Mouse (Mus musculus) frontal cortex, postnatal 36 days (tissue): ENCODE measurements around the gene Trem2.
A peak's percentile ranks its signal among the peaks of the same experiment; 100 is the strongest.
"Not testable (repeated sequence)": the region's sequence is repeated elsewhere in the genome, so short reads cannot be mapped to it uniquely, and the experiment has no call there.

ENCODE experiments used
- DNase-seq, 2 experiments: peaks; one replicate each; pipeline ENCODE4 v3.0.0; 2022; ENCODE audit warnings: low spot score in 2 of 2

Gene Trem2

DNA sequence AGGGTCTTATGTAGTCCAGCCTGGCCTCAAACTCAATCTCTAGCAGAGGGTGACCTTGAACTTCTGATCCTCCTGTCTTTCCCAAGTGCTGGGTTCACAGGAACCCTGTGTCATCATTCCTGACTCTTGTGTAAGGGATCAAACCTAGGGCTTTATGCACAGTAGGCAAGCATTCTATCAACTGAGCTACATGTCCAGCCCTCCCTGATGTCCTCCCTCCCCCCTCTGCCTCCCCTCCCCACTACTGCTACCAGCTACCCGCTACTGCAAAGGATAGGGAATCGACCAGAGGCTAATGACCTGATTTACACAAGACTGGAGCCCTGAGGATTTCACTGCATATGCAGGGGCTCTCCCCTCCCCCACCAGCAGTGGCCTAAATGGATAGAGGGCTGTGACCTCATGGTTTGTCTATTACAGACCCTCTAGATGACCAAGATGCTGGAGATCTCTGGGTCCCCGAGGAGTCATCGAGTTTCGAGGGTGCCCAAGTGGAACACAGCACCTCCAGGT, 4.5 kb downstream of the Trem2 start:
- no peak for DNase-seq

DNA sequence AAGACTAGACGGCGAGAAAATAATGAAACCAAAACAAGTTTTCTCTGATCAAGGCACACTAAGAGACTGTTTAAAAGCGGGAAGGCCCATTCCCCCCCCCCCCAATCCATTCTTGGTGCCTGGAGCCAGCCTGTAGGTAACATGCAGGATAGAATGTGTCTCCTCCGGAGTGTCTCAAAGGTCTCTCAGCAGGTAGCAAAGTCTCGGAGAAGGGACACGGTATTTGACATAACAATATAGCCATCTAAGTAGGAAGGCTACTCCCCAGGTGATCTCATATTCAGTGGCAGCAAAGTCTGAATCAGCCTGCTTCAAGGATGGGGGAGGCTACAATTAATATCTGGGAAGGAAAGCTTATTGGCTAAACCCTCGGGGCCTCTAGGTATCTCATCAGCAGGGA, 6.8 kb downstream of the Trem2 start:
- DNase-seq: not testable (repeated sequence)

DNA sequence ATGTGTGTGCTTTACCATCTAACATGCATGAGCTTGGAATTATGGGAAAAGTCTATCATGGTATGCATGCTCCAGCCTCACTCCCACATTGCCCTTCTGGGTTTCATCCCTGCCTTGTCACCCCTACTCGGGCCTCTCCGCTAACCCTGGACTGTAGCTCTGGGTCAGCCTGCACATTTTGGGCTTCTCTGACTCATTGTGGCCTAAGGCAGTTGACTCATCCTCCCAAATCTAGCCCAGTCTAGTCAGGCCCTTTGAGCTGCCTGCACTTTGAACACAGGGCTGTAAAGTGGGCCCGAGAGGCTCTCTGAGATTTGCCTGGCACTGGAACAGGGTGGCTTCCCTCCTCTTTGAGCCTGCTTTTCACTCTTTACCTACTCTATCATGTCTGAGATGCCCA, 9.6 kb downstream of the Trem2 start:
- DNase-seq: no peak

DNA sequence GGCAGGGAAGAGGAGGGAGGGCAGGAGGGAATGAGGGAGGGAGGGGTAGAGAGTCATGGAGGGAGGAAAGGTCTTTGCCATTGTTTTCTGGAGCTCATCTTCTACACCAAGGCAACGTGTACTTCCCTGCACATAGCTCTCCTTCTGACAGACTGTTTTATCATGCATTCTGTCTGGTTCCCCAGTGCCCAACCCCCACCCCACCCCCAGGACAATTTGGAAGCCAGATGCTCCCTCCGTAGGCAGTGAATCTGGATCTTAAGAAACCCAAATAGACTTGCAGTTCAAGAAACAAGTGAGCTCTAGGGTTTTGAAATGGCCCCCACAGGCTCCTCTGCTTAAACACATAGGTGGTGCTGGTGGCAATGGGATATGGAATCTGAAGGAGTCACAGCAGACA, 11.7 kb downstream of the Trem2 start:
- no peak for DNase-seq

DNA sequence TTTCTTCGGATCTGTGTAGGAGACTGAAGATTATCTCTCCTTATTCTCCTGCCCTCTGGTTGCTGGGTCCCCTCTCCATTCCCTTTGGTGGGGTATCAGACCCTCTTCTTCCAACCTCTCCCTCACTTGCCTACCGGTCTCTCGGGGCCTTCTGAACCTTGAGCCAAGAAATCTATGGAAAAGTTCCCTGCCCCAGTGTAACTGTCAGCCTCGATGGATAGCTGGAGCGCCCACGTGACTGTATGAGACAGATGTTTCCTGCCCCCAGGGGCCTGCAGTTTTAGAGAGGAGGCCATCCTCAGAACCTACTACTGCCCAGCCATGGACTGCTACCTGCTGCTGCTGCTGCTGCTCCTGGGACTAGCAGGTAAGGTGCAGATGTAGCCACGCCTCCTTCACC, 13.4 kb downstream of the Trem2 start, which contains the start of gene Treml1:
Gene Treml1, plus strand, starts transcription at position 301 of the 400 bp plus-strand sequence.
- DNase-seq: no peak

DNA sequence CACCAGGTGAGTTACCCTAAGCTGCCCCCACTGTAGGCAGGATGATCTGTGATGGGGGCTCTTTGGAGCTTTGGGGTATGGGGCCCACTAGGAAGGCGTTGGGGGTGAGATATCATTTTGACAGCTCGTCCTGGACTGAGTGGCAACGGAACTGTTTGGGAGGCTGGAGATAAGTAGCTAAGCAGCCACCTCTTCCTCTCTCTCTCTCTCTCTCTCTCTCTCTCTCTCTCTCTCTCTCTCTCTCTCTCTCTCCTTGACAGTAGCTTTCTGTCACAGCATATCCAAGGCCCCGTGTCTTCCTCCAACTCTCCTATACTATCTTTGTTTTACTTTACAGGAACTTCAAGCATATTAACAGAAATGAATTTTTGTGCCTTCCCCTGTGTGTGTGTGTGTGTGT, 14.3 kb downstream of the Trem2 start:
- DNase-seq: no peak

DNA sequence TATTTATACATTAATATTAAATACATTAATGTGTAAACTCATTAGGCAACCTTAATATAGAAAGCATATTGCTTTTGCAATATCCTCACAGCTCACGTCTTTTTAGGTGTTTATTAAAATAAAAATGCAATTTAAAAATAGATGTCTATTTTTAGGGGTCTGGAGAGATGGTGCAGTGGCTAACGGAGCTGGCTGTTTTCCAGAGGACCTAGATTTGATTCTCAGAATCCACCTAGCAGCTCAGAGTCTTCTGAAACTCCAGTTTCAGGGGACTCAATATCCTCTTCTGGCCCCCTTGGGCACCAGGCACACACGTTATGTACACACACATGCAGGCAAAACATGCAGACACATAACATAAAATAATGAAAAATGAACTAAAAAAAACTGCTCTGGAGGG, 16.1 kb downstream of the Trem2 start:
- no peak for DNase-seq

DNA sequence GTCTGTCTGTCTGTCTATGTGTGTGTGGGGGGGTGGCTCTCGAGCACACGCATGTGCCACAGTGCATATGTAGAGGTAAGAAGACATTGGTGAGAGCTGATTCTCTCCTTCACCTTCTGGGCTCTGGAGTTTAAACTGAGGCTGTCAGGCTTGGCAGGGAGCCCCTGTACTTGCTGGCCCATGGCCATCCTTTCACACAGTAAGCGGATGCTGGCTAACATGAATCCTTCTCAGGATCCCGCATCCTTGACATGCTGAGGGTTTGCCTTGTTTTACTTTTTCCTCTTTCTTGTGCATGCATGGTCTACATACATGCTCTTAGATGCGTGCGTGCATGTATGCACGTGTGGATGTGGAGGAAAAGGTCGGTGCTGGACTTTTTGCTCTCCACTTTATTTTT, 16.8 kb downstream of the Trem2 start:
- peak; percentile 47 to 65 for DNase-seq

DNA sequence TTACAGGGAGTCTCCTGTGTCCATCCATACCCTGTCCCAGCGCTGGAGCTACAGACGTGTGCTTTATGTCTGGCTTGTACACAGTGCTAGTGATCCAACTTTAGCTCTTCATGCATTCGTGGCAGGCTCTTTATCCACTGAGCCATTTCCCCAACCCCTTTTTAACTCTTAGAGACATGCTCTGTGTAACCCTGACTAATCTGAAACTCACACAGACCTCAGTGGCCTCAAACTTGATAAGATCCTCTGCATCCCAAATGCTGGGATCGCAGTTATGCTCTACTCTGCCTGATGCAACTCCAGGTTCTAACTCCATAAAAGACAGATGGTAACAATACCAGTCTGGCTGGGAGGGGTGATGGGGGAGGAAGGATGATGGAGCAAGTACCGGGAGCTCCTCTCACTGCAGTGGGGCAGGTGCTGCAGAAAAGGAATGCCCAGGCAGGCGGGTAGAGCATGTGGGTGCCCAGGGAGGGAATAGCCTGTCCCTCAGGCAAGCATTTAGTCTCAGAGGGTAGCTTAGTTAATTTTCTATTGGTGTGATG, 17.3 kb downstream of the Trem2 start:
- no peak for DNase-seq

DNA sequence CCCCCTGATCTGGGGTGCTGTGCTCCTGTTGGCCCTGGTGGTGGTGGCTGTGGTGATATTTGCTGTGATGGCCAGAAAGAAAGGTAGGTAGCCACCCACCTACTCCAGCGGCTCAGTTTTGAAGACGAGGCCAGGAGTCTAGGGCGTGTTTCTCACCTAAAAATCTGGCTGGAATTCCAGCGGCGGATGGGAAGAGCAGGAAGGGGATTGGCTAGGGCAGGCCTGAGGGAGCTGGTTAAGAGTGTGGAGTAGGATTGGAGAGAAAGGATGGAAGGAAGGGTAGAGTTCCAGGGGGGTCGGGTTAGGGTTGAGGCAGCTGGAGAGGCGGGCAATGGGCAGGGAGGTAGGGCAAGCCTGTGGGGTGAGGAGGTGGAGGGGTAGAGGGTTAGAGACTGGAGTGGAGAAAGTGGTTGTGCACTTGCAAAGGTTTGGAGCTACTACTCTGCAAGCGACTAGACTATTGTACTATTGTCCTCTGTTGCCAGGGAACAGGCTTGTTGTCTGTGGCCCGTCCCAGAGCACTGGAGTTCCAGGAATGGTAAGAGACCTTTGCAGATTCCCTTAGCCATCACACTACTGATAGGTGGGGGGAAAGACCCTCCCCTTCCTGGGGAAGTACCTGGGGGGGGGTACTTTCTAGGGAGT, 19.4 kb downstream of the Trem2 start:
- no peak for DNase-seq

DNA sequence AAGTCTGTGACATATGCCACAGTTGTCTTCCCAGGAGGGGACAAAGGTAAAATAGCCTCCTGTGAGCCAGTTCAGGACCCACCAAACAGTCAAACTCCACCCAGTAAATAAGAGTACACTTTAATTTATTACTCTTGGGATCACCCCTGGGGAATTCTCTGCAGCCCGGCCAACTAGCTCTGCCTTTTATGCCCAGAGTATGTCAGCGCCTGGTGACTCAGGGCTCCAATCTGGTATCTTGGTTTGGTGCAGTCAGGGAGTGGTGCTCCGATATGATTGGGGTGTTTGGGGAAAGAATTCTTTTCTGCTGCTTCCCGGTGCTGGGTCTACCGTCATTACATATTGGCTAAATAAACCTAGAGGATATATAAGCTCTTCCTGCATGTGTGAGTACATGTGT, 20.6 kb downstream of the Trem2 start:
- no peak for DNase-seq

DNA sequence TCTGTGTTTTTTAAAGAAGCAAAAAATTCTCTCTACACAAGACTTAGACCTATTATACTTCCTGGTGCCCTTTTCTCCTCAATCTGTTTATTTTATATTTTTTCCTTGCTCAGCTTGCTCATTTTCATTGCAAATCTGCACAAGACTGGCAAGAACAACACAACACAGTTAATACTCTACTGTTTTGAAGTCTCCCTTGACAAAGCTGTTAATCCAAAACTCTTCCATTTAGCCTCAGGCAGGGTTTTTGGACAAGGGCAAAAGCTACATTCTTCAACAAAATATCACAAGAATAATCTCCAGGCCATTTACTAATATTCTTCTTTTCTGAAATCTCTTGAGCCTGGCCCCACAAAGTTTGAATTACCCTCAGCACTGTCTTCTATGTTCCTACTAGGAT, 25.4 kb downstream of the Trem2 start:
- no peak for DNase-seq

DNA sequence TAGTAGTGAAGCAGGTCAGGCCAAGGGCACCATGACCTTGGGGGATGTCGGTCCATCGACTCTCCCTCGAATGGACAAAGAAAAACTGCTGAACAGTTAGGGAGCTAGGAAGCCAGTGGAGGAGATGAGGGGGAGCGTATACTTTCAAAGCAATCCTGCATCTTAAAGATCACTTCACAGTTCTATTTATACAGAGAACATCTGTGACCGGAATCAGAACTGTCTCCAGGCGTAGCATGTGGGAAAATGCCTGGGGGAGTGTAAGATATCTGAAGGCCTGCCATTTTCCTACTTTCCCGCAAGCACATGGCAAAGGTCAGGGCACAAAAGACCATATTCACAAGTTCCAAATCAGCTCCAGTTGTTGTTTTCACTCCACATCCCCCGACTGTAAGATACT, 26.8 kb downstream of the Trem2 start:
- DNase-seq: peak; percentile 43 to 73

DNA sequence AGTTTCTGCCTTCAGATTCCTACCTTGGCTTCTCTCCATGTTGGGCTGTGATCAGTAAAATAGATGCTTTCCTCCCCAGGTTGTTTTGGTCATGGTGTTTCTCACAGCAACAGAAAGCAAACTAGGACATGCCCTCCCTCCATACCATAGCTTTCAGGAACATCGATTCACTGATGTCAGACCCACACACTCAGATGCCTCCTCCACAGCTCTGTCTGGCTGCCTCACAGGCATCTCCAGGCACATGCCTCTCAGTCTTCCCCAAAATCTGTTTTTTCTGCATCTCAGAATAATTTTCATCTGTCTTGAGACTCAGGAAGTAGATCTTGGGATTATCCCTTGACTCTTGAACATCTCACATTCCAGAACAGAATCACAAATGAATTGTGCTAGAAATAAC, 29.9 kb downstream of the Trem2 start:
- DNase-seq: peak in 1 of 2 experiments; percentile 53

DNA sequence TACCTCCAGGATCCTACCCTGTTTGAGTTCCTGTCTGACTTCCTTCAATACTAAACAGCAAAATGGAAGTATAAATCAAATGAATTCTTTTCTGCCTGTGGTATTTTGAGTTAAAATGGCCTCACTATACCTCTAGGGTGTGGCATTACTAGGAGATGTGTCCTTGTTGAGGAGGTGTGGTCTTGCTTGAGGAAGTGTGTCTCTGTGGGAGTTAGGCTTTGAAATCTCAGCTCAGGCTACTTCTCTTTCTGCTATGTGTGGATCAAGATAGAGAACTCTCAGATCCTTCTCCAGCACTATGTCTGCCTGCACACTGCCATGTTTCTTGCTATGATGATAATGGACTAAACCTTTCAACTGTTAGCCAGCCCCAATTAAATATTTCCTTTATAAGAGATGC, 32.8 kb downstream of the Trem2 start:
- DNase-seq: no peak

DNA sequence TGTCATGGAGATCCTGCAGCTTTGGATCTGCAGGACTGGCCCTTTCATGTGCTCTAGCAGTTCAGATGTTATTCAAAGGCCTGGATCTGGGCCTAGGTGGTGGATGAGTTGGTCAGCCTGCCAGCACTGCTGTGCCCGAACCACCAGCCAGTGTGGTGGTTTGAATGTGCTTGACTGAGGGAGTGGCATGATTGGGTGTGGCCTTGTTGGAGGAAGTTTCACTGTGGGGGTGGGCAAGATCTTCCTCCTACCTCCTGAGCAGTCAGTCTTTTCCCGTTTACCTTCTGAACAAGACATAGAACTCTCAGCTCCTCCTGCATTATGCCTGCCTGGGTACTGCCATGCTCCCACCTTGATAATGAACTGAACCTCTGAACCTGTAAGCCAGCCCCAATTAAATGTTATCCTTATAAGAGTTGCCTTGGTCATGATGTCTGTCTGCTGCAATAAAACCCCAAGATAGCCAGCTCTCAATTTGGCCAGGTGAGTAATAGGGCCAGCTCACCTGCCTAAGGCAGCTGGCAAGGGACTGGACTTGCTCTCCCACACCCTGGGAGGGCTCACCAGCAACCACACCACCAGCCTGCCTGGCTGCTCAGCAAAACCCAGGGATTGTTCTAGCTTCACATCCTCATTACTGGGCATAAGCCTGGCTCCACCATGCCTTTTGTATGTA, 39.7 kb downstream of the Trem2 start:
- no peak for DNase-seq

DNA sequence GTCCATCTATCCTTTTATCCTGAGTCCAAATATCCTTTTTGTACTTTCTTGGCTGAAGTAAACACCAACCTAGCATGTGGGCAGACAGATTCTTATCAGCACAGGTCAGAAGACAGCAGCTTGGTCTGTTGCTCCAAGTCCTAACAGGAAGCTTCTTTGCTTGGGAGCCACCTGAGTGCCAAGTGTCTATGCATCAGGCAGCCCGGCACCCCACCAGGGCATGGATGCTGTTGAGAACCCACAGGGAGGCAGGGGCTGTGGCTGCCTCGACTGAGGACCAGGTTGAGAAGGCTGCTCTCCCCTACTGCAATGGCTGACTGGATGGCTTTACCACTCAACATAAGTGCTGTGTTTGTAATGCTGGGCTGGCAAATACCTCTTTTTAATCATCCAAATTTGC, 42.5 kb downstream of the Trem2 start:
- DNase-seq: no peak

DNA sequence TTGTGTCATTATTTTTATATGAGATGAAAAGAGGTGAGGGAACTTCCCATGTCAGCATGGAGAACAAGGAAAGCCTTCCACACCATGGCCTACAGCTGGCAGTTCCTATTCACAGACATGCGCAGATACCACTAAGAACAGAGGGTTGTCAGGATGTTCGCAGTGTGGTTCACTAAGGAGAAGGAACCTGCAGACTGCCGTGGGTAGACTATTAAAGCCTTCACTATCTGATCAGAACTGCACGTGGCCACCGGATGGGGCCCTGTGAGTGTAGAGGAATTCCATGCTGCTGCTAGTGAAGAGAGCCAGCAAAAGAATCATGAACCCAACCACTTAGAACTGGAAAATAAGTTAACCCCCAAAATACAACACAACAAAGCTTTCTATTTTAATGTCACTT, 43.2 kb downstream of the Trem2 start:
- no peak for DNase-seq

DNA sequence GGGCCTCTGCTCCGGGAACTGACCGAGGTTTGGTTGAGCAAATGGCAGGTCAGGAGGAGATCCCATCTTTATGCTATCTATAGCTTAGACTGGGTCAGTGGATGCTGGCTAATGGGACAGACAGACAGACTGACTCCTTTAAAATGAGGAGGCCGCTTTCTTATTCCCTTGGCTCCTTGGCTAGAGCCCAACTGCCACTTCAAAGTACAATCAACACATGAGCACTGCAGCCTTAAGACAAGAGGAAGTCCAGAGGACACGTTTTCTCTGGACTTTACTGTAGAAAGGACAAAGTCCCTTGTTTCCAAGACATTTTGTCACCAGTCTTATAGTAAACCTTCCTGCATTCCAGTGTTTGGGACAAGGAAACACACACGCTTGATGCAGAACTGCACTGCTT, 45.2 kb downstream of the Trem2 start:
- no peak for DNase-seq

DNA sequence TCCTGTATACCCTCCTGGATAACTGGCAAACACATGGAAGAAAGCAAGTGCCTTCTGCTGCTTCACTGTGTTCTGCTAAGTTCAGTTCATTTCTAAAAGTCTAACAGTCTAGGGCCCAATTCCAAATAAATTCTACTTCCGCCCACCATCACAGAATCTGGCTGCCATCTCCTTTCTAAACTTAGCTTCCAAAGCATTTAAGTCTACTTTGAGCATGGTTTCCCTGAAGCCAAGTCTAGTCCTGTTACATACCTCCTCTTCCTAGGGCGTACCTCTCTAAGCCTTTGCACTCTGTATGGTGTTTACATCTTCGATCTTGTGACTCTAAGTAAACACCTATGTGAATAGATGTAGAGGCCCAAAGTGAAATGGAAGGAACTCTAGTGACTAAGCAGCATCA, 46.4 kb downstream of the Trem2 start:
- DNase-seq: peak; percentile 36 to 90

DNA sequence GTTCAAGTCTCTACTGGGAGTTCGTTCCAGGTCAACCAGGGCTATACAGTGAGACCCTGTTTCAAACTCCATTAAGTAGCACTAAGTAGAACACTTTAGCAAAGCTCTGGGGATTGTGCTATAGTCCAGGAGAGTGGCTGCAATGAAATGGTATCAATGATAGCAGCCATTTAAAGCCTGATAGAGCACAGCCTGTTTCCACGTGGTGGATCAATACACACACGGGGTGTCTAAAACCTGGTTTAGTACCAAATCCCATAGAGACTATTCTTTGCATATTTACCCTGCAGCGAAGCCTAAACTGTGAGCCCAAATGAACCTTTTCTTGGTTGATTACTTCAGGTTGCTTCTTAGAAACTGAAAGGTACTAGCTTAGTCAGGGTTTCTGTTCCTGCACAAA, 55.5 kb downstream of the Trem2 start:
- DNase-seq: no peak

DNA sequence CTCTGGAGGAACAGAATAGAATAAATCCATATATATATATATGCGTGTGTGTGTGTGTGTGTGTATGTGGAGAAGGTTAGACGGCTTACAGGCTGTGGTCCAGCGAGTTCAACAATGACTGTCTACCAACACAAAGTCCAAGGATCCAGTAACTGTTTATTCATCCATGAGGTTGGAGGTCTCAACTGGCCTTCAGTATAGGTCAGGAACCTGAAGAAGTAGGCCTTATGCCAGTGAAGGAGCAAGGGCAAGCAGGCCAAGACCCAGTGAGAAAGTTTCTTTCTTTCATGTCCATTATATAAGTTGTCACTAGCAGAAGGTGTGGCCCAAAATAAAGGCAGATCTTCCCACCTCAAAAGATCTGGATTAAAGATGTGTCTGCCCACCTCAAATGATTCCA, 56.5 kb downstream of the Trem2 start:
- DNase-seq: no peak
